Mouse (Mus musculus) left cerebral cortex, postnatal 14 days (tissue): Measurements from ENCODE around the gene Zc3hav1l. TPM values are rescaled to one million over a fixed set of nuclear protein-coding genes. Genes with fewer than 3 reads are reported as not detected.

Experiments used
- DNase-seq, 2 experiments: peaks; one replicate each; pipeline ENCODE4 v3.0.0; 2021 to 2022; ENCODE audit warnings: low spot score in 2 of 2, mixed read lengths in 1 of 2
- intact Hi-C: fragments of 180-260 bp; cut with DNase I; formaldehyde crosslinking; loops from one replicate; pipeline ENCODE4 v1.15.1; 2025
- long read RNA-seq, 2 experiments: library from polyadenylated mRNA; stranded (forward); transcript quantifications; one replicate each; pipeline ENCODE4 v2.0.0; 2021
- total RNA-seq, 2 experiments: library from RNA; stranded (reverse); gene quantifications; 2 replicates each; pipeline ENCODE4 v1.2.3; 2021

Gene Zc3hav1l
- 1 to 10 TPM; 2.4 to 2.6 TPM for total RNA-seq
- long read RNA-seq, experiment 1, full-length matches to known transcripts, result 3 of 3 reads
- long read RNA-seq, experiment 1, partial matches to known transcripts, result 0 of 3 reads
- long read RNA-seq, experiment 1, other reads (novel, unspliced or antisense), result 0 of 3 reads
- long read RNA-seq, experiment 2, partial matches to known transcripts, result 0 of 1 reads
- long read RNA-seq, experiment 2, other reads (novel, unspliced or antisense), result 1 of 1 reads

- intact Hi-C loops, result no loop called here
Measured at GRCm38 (mm10) chr6:38298761-38299401, at the start of gene Zc3hav1l. TSS of gene Zc3hav1l (minus strand) at chr6:38299259.

GRCm38 (mm10) chr6:38347875-38348274, 48.8 kb upstream of the Zc3hav1l start:
- intact Hi-C loops, result no loop called here

More at GRCm38 (mm10) chr6:38298761-38299401, at the start of gene Zc3hav1l:
- peak; percentile 26 to 64 for DNase-seq

GRCm38 (mm10) chr6:38345796-38346195, 46.7 kb upstream of the Zc3hav1l start:
- DNase-seq, result no peak

More at GRCm38 (mm10) chr6:38347875-38348274, 48.8 kb upstream of the Zc3hav1l start:
- no peak for DNase-seq

GRCm38 (mm10) chr6:38344006-38344670, 45.1 kb upstream of the Zc3hav1l start:
- intact Hi-C loops, result no loop called here

More at GRCm38 (mm10) chr6:38345796-38346195, 46.7 kb upstream of the Zc3hav1l start:
- intact Hi-C loops, result no loop called here

GRCm38 (mm10) chr6:38343581-38343980, 44.5 kb upstream of the Zc3hav1l start:
- intact Hi-C loops, result no loop called here
- DNase-seq, result no peak

More at GRCm38 (mm10) chr6:38344006-38344670, 45.1 kb upstream of the Zc3hav1l start:
- DNase-seq, result no peak

- intact Hi-C loops, result no loop called here
- DNase-seq, result no peak
Measured at GRCm38 (mm10) chr6:38342666-38342992, 43.6 kb upstream of the Zc3hav1l start.

GRCm38 (mm10) chr6:38341751-38342665, 42.9 kb upstream of the Zc3hav1l start:
- intact Hi-C loops, result no loop called here
- no peak for DNase-seq

- DNase-seq, result no peak
- intact Hi-C loops, result no loop called here
Measured at GRCm38 (mm10) chr6:38339078-38339477, 40.0 kb upstream of the Zc3hav1l start.

- DNase-seq, result no peak
- intact Hi-C loops, result no loop called here
Measured at GRCm38 (mm10) chr6:38337951-38338350, 38.9 kb upstream of the Zc3hav1l start.

GRCm38 (mm10) chr6:38337166-38337705, 38.2 kb upstream of the Zc3hav1l start:
- intact Hi-C loops, result no loop called here
- DNase-seq, result no peak

GRCm38 (mm10) chr6:38335264-38335663, 36.2 kb upstream of the Zc3hav1l start:
- intact Hi-C loops, result no loop called here
- no peak for DNase-seq

- peak; percentile 65 to 66 for DNase-seq
- intact Hi-C loops, result loop anchor here (2.0 kb wide), 1 partner anchor 166 kb away; no protein-coding TSS in a partner anchor
Measured at GRCm38 (mm10) chr6:38326596-38326995, 27.5 kb upstream of the Zc3hav1l start.

GRCm38 (mm10) chr6:38320621-38321020, 21.6 kb upstream of the Zc3hav1l start:
- DNase-seq, result no peak
- intact Hi-C loops, result no loop called here

GRCm38 (mm10) chr6:38316050-38316449, 17.0 kb upstream of the Zc3hav1l start:
- intact Hi-C loops, result no loop called here
- DNase-seq, result no peak

- intact Hi-C loops, result no loop called here
- DNase-seq, result no peak
Measured at GRCm38 (mm10) chr6:38309741-38310140, 10.7 kb upstream of the Zc3hav1l start.

- no peak for DNase-seq
- intact Hi-C loops, result no loop called here
Measured at GRCm38 (mm10) chr6:38304981-38305380, 5.9 kb upstream of the Zc3hav1l start.

GRCm38 (mm10) chr6:38298246-38298635, 818 bp downstream of the Zc3hav1l start:
- DNase-seq, result no peak
- intact Hi-C loops, result no loop called here

- DNase-seq, result no peak
- intact Hi-C loops, result no loop called here
Measured at GRCm38 (mm10) chr6:38297580-38298245, 1.3 kb downstream of the Zc3hav1l start.

- no peak for DNase-seq
- intact Hi-C loops, result no loop called here
Measured at GRCm38 (mm10) chr6:38293708-38294107, 5.4 kb downstream of the Zc3hav1l start.
